Mouse (Mus musculus) CD4-positive, CD25-positive, alpha-beta regulatory T cell, adult 2 months (primary cell): ENCODE data around the gene Zswim8.
A peak's percentile ranks its signal among the peaks of the same experiment; 100 is the strongest.

Experiments used
- DNase-seq: peaks from one replicate; pipeline ENCODE4 v3.0.0-alpha.2; 2012; ENCODE audit warnings: low read depth, low spot score

Zswim8 gene

GRCm38 (mm10) chr14:20707201-20708190 is at the start of gene Zswim8:
Gene Zswim8, plus strand, starts transcription at chr14:20707552.
- peak; percentile 78 for DNase-seq

DNA sequence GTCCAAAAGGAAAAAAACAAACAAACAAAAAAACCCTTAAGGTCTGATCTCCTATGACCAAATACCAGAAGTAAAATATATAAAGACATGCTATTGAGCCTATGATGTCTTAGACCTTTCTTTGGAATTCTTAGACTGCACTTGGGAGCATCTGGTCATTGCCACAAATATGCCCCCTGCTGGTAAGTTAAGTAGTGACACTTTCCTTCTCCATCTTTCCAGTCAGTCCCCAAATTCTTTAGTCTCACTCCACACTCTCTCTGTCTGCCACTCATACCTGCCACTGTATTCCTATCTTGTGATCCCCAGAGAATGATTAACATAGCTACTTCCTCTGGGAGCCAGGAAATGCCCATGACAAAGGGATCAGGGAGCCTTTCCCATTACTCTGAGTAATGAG is 49.0 kb upstream of the Zswim8 start:
- peak; percentile 71 for DNase-seq

- no peak for DNase-seq
Observed at GRCm38 (mm10) chr14:20658902-20659301, 48.5 kb upstream of the Zswim8 start.

- DNase-seq: no peak
Observed at GRCm38 (mm10) chr14:20659687-20660086, 47.7 kb upstream of the Zswim8 start.

DNA sequence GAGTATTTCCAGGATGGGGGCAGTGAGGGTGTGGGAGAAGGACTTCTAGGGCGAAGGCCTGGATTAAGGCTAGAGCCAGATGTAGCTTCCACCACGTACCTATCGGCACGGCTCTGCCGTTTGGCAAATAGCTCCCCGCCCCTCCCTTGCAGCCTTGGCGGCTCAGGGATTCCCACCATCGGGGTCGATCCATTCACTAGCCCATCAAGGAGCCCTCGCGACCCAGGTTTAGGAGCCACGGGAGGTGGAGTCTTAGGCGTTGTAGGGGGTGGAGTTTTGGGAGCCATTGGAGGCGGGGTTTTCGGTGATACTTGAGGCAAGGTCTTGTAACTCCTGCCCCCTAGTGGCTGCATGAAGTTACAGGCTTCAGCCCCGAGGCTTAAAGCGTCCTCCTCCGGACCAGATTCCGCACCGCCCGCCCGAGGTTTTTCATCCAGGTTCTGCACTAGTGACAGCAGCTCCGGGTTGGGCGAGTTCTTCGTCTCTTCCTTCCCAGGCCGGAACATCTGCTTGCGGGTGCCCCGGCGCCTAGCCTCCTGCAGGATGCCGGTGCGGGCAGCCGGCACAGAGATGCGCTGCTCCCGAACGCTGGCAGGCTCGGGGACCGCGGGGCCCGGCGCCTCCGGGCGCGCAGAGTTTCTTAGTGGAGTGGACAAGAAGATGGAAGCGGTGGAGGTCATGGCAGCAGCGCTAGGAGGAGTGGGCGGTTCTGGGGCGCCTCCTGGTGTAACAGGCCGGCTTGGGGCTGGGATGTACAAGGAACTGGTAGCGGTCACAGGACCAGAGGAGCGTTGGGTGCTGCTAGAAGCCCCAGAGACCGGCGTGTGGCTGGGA is 46.3 kb upstream of the Zswim8 start:
- peak; percentile 97 for DNase-seq

GRCm38 (mm10) chr14:20661661-20662331 is 45.6 kb upstream of the Zswim8 start:
- DNase-seq: no peak

GRCm38 (mm10) chr14:20662740-20663139 is 44.6 kb upstream of the Zswim8 start:
- no peak for DNase-seq

- no peak for DNase-seq
Observed at GRCm38 (mm10) chr14:20663601-20664000, 43.8 kb upstream of the Zswim8 start.

- no peak for DNase-seq
Observed at GRCm38 (mm10) chr14:20664436-20664835, 42.9 kb upstream of the Zswim8 start.

- DNase-seq: no peak
Observed at GRCm38 (mm10) chr14:20667469-20667868, 39.9 kb upstream of the Zswim8 start.

DNA sequence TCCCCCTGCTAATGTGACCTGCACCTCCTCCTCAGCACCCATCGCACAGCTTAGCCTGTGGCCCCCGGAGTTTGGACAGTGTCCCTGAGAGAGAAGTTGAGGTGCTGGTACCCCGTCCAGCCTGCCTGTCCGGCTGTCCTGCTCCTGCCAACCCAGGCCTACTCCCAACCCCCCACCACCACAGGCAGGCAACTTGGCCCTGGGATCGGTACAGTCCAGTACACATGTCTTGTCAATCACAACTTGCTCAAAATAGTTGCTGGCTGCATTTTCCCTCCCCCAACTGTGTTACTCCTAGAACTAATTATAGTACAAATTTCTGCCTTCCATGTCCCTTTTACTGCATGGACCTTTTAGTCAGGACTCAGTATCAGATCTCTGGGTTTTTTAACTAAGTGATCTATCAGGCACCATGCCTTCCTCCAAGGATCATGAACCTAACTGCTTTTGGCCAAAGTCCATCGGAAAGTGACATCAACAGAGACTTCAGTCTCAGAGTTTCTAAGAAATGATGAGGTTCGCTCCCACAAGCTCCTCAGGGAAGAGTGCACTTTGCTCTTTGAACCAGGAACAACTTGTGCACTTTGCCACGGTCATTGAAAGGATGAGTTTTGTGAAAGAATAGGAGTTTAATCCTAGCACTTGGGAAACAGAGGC is 39.1 kb upstream of the Zswim8 start, which contains the start of gene Synpo2l:
Synpo2l (minus strand) TSS at position 201 of the 657 bp plus-strand sequence.
- DNase-seq: no peak

GRCm38 (mm10) chr14:20672990-20673389 is 34.4 kb upstream of the Zswim8 start:
- peak; percentile 71 for DNase-seq

DNA sequence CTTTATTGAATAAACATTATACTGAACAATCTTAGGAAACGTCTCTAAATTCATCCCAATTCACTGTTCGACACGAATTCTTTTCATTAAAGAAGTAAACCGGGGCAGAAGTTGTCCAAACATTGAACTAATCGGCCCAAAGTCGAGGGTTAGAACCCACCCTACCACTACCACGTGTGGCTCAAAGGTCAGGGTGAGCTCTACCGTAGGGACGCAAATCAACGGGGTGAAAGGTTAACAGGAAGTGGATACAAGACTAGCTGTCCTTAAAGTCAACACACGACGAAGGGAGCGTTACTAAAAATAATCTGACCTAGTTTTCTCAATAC is 33.7 kb upstream of the Zswim8 start:
- no peak for DNase-seq

- peak; percentile 99 for DNase-seq
Observed at GRCm38 (mm10) chr14:20674064-20674833, 33.1 kb upstream of the Zswim8 start, which contains the start of gene Sec24c. Gene Sec24c, plus strand, starts transcription at chr14:20674308.

DNA sequence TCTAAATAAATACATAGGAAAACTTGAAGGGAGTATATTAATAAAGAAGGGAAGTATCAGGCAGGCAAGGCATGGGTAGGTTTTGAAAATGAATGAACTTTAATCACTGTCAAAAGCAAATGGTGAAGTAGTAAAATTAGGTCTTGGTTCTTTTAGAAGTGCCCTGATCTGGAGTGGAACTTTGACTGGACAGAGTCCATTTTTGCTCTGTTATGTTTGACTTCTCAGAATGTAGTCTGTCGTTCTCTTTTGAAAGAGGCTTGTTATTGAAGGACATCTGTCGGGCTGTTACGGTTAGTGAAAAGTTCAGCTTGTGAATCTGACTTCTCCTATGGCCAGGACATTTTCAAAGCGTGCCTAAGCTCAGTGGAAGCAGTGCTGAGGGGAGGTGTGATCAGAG is 29.4 kb upstream of the Zswim8 start:
- DNase-seq: no peak

- DNase-seq: no peak
Observed at GRCm38 (mm10) chr14:20681742-20682141, 25.6 kb upstream of the Zswim8 start.

- peak; percentile 89 for DNase-seq
Observed at GRCm38 (mm10) chr14:20682498-20682897, 24.9 kb upstream of the Zswim8 start.

GRCm38 (mm10) chr14:20686576-20686975 is 20.8 kb upstream of the Zswim8 start:
- no peak for DNase-seq

- no peak for DNase-seq
Observed at GRCm38 (mm10) chr14:20689009-20689408, 18.3 kb upstream of the Zswim8 start.

GRCm38 (mm10) chr14:20691772-20692171 is 15.6 kb upstream of the Zswim8 start:
- DNase-seq: no peak
